Mouse (Mus musculus) fibroblast of lung, adult 2 months (primary cell): ENCODE data around the gene Zfyve26.
"Not testable (repeated sequence)": the region's sequence is repeated elsewhere in the genome, so short reads cannot be mapped to it uniquely, and the experiment has no call there.

Experiments used
- DNase-seq: peaks from one replicate; pipeline ENCODE4 v3.0.0-alpha.2; 2011; ENCODE audit warnings: low read depth

Zfyve26 gene

GRCm38 (mm10) chr12:79260154-79260553 lies 36.0 kb downstream of the Zfyve26 start:
- DNase-seq: no peak

- no peak for DNase-seq
Observed at GRCm38 (mm10) chr12:79254975-79255374, 41.1 kb downstream of the Zfyve26 start.

- DNase-seq: no peak
Observed at GRCm38 (mm10) chr12:79253294-79254053, 42.6 kb downstream of the Zfyve26 start.

GRCm38 (mm10) chr12:79248110-79248509 lies 48.0 kb downstream of the Zfyve26 start:
- no peak for DNase-seq

- DNase-seq: no peak
Observed at GRCm38 (mm10) chr12:79242921-79243320, 53.2 kb downstream of the Zfyve26 start.

- no peak for DNase-seq
Observed at GRCm38 (mm10) chr12:79241985-79242384, 54.1 kb downstream of the Zfyve26 start.

- no peak for DNase-seq
Observed at GRCm38 (mm10) chr12:79235485-79236080, 60.5 kb downstream of the Zfyve26 start.

- DNase-seq: no peak
Observed at GRCm38 (mm10) chr12:79217511-79217910, 78.6 kb downstream of the Zfyve26 start.

- no peak for DNase-seq
Observed at GRCm38 (mm10) chr12:79211447-79211846, 84.7 kb downstream of the Zfyve26 start.

GRCm38 (mm10) chr12:79208703-79209464 lies 87.2 kb downstream of the Zfyve26 start, which contains the start of gene Rdh12:
Rdh12 (plus strand) TSS chr12:79208914.
- peak; percentile 20 for DNase-seq

- DNase-seq: no peak
Observed at GRCm38 (mm10) chr12:79201882-79202281, 94.2 kb downstream of the Zfyve26 start.

GRCm38 (mm10) chr12:79197105-79197504 lies 99.0 kb downstream of the Zfyve26 start:
- no peak for DNase-seq

GRCm38 (mm10) chr12:79193441-79193840 lies 102.7 kb downstream of the Zfyve26 start:
- peak; percentile 42 for DNase-seq

- no peak for DNase-seq
Observed at GRCm38 (mm10) chr12:79192193-79192592, 103.9 kb downstream of the Zfyve26 start, which contains the start of gene Rdh11. Rdh11 (minus strand) TSS chr12:79192293.

- DNase-seq: peak; percentile 71
Observed at GRCm38 (mm10) chr12:79191701-79192100, 104.4 kb downstream of the Zfyve26 start.

GRCm38 (mm10) chr12:79190931-79191673 lies 105.0 kb downstream of the Zfyve26 start:
- peak; percentile 70 for DNase-seq

GRCm38 (mm10) chr12:79185160-79185559 lies 110.9 kb downstream of the Zfyve26 start:
- DNase-seq: not testable (repeated sequence)
